In the genomic region with DNA sequence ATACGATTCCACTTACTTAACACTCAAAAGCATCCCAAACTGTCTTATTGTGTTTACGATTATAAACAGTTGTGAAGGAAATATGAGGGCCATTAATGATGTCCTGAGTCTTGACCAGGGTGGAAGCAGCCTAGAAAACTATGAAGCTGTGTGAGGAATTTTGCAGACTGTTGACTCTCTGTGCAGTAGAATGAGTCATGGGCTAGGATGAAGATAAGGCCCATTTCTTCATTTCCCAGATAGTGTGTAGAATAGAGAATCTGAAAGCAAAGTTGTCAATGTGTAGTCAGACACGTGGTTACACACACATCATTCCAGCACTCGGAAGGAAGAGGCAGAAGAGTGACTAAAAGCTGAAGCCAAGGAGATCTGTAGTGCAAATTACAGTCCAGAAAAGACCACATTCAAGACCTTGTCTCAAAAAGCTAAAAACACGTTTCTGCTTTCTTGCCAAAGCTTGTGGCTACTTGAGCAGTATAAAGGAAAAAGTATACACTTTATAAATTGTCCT, we compare ENCODE assay signal across 28 mouse cellular contexts.
"Had no signal": no experiment of that assay in that cellular context is flagged by ENCODE, and none has a peak within 500 bp of the region (broad histone marks: within the 10 kb centered on the region; RNA-seq: fewer than 3 reads in every experiment).

No protein-coding gene starts in this region.

- H3K9me3 ChIP-seq: embryonic facial prominence, embryonic 12.5 days; embryonic facial prominence, embryonic 13.5 days; forebrain, embryonic 12.5 days; forebrain, embryonic 15.5 days; heart, embryonic 10.5 days had no signal

- DNase-seq: cerebellum, adult 9-11 months; cerebellum, postnatal 10 days; cerebellum, postnatal 14 days; cerebellum, postnatal 25 days; cerebellum, postnatal 36 days; embryo, embryonic 11 days; forebrain, postnatal 0 days; gastrocnemius, adult 2 months; gastrocnemius, postnatal 10 days; gastrocnemius, postnatal 14 days; gastrocnemius, postnatal 25 days; gastrocnemius, postnatal 36 days; heart, adult 11 months; heart, adult 18-20 months; heart, adult 2 months had no signal

- H3K9ac ChIP-seq: embryonic facial prominence, embryonic 12.5 days; embryonic facial prominence, embryonic 13.5 days; embryonic facial prominence, embryonic 15.5 days; forebrain, embryonic 12.5 days; forebrain, embryonic 13.5 days; forebrain, embryonic 15.5 days; forebrain, postnatal 0 days; heart, embryonic 12.5 days had no signal

- H3K4me2 ChIP-seq: embryonic facial prominence, embryonic 12.5 days; embryonic facial prominence, embryonic 13.5 days; embryonic facial prominence, embryonic 15.5 days; forebrain, embryonic 12.5 days; forebrain, embryonic 13.5 days; forebrain, embryonic 15.5 days; heart, embryonic 11.5 days; heart, embryonic 12.5 days had no signal

- H3K36me3 ChIP-seq: embryonic facial prominence, embryonic 12.5 days; embryonic facial prominence, embryonic 13.5 days; embryonic facial prominence, embryonic 15.5 days; forebrain, embryonic 12.5 days; forebrain, embryonic 15.5 days; heart, embryonic 10.5 days; heart, embryonic 12.5 days had no signal

- H3K4me1 ChIP-seq: embryonic facial prominence, embryonic 12.5 days; embryonic facial prominence, embryonic 15.5 days; forebrain, embryonic 10.5 days; forebrain, embryonic 12.5 days; forebrain, embryonic 13.5 days; forebrain, embryonic 15.5 days had no signal

- ATAC-seq: forebrain, embryonic 13.5 days; forebrain, embryonic 14.5 days; forebrain, embryonic 15.5 days; forebrain, embryonic 16.5 days; forebrain, postnatal 0 days had no signal

- H3K4me3 ChIP-seq: embryonic facial prominence, embryonic 12.5 days; embryonic facial prominence, embryonic 13.5 days; embryonic facial prominence, embryonic 15.5 days; erythroblast, embryonic 14.5 days; forebrain, embryonic 10.5 days; forebrain, embryonic 12.5 days; forebrain, embryonic 13.5 days; forebrain, embryonic 15.5 days; gastrocnemius, adult 2 months; heart, adult 2 months; heart, embryonic 10.5 days; heart, embryonic 12.5 days had no signal

- H3K27me3 ChIP-seq: embryonic facial prominence, embryonic 12.5 days; embryonic facial prominence, embryonic 13.5 days; embryonic facial prominence, embryonic 15.5 days; forebrain, embryonic 12.5 days; forebrain, embryonic 13.5 days; forebrain, embryonic 15.5 days; heart, embryonic 12.5 days had no signal

- H3K27ac ChIP-seq: embryonic facial prominence, embryonic 12.5 days; embryonic facial prominence, embryonic 13.5 days; embryonic facial prominence, embryonic 15.5 days; forebrain, embryonic 10.5 days; forebrain, embryonic 12.5 days; forebrain, embryonic 13.5 days; forebrain, embryonic 15.5 days; gastrocnemius, adult 2 months; heart, adult 2 months; heart, embryonic 10.5 days had no signal
